Mouse (Mus musculus): ENCODE data around the gene Dlst. TPM values are rescaled to one million over a fixed set of nuclear protein-coding genes. Genes with fewer than 3 reads are reported as not detected.

Gene Dlst
- total RNA-seq, 2 experiments from 2014 or later, result 248 to 258 TPM

DNA sequence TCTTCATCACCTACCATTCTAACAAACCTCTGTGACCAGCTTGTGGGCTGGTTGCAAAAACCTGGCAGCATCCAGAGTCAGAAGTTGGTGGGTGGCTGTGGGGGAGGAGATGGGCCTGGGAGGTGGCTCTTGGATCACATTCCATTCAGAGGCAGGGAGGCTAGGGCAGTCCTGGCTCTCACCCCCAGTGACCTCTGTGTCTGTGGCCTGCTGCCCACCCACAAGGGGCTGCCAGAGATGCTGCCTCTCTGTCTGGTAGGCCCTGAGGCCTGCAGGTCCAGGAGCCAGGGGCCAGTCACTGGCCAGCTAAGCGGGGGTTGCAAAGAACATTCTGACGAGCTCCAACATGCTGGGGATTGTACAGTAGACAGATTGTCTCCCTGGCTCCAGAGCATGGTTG, 67.7 kb downstream of the Dlst start:
- no peak for DNase-seq (ENCODE audit: low spot score in 2 of 2)

DNA sequence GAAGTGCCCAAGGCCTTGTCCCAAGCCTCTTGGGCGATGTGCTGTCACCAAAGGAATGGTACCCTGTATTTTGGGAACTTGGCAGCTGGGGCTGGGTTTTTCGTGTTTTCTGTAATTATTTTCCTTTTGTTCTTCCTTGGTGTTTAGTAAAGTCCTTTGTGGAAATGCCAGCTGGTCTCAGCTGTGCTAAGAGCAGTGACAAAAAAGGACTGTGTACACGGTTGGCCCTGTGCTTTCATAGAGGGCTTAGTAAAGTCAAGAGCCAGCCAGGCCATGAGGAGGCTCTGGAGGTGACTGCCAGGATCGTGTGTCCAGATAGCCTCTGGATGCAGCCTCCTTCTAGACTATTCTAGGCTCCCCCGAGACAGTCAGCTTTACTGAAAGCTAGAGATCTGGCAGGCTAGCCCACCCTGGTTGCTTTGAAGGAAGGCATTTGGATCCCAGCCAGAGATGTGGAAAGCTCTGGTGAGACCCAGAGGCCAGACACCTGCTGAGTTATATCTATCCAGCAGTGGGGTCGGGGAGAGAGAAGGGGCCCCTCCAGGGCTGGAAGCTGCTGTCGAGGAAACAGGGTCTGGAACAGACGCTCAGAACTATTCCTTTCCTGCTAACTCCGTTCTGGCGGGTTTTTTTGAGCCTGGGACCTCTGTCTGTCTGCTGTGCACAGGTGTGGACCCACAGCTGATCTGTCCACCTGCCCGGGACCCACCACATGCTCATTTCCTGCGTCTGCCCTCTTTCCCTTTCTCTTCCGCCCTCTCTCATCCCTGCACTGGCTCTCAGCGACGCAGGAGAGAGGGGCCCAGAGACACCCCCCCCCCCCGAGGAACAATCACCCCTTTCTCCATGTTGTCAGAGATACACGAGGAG, 71.1 kb downstream of the Dlst start:
- DNase-seq (ENCODE audit: low spot score in 2 of 2), result no peak

DNA sequence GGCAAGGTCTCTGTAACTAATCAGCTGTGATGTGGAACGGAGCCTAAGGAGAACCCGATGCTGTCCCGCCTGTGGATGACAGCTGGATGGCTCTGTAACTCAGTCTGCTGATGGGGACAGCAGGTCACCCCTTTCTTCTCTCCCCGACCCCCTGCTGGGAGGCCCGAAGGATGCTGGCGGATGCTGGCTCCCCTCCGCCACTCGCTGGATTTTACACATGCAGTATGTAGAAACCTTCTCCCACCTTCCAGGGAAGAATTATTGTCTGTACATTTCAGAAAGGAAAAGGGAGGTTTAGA, 71.7 kb downstream of the Dlst start:
- no peak for DNase-seq (ENCODE audit: low spot score in 2 of 2)

DNA sequence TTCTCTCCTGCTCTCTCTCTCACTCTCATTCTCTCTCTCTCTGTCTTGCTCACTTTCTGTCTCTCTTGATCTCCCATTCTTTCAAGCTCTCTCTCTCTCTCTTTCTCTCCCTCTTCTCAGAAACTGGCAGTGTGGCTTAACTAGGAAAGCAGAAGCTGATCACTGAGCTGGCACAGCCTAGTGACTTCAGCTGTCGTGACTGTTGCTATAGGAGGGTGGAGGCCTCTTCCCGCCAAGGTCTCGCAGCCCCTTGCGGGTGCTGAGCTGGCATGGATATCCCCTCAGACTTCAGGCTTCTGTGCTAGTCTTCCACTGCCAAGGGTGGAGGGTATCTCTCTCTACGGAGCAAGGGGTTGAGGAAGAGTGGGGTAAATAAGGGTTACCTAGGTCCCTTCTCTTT, 72.3 kb downstream of the Dlst start:
- no peak for DNase-seq (ENCODE audit: low spot score in 2 of 2)

DNA sequence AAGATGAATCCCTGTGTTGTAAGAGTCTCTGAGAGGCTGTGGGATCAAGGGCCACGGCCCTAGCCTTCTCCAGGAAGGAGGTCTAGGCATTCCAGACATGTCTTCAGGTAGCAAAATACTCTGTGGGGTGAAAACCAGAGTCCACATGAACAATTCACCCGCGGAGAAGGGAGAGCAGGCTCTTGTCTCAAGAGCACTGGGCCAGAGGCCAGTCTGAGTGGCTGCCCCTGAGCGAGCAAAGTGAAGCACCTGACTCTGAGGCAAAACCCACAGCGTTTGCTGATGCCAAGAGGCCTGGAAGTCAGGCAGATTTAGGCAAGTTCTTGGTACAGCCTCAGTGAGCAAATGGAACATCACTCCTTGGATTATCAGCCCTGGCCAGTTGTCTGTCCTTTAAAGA, 73.5 kb downstream of the Dlst start:
- DNase-seq (ENCODE audit: low spot score in 2 of 2), result no peak

Other genes starting within 250 kb of the Dlst start
- 1 to 10 TPM; 2.8 to 3.3 TPM for gene Ltbp2, start 234.3 kb upstream of the Dlst start, total RNA-seq (2021)
- 10 to 100 TPM; 41.5 to 51.8 TPM for gene Fcf1, start 139.9 kb upstream of the Dlst start, total RNA-seq (2021)
- 10 to 100 TPM; 19.4 to 20.6 TPM for gene Arel1, start 139.9 kb upstream of the Dlst start, total RNA-seq (2021)
- 10 to 100 TPM; 38.7 to 46.6 TPM for gene Ylpm1, start 114.5 kb upstream of the Dlst start, total RNA-seq (2021)
- gene Prox2, start 74 bp upstream of the Dlst start, total RNA-seq (2021), result 1 to 10 TPM; 3.2 to 4.7 TPM
- under 1 TPM; 0.47 to 0.49 TPM for gene Rps6kl1, start 40.4 kb downstream of the Dlst start, total RNA-seq (2021)
- gene Pgf, start 67.0 kb downstream of the Dlst start, total RNA-seq (2021), result 1 to 10 TPM; 5.6 to 6.4 TPM
- gene Eif2b2, start 108.6 kb downstream of the Dlst start, total RNA-seq (2021), result 10 to 100 TPM; 80.6 to 95.1 TPM
- gene Mlh3, start 159.8 kb downstream of the Dlst start, total RNA-seq (2021), result 10 to 100 TPM; 10.6 to 11.5 TPM
- gene Acyp1, start 177.6 kb downstream of the Dlst start, total RNA-seq (2021), result 10 to 100 TPM; 15.7 to 18.0 TPM
- 1 to 10 TPM in 1 of 2 experiments, under 1 TPM in 1; 0.73 to 1.4 TPM for gene Zc2hc1c, start 177.8 kb downstream of the Dlst start, total RNA-seq (2021)
- gene Nek9, start 228.5 kb downstream of the Dlst start, total RNA-seq (2021), result 10 to 100 TPM; 59.6 to 60.9 TPM

Data from gastrocnemius, postnatal 4 days (tissue).